Mouse (Mus musculus) E14TG2a.4 (cell line): Measurements from ENCODE around the gene Bhlhe40.
A peak's percentile ranks its signal among the peaks of the same experiment; 100 is the strongest.

Source experiments
- H3K27me3 ChIP-seq: 2 replicates; pipeline ENCODE4 v1.6.1; 2014; ENCODE audit warnings: low read length, control low read depth; ENCODE audit not compliant: insufficient read depth
- H3K36me3 ChIP-seq: 2 replicates; pipeline ENCODE4 v1.6.1; 2014; ENCODE audit warnings: low read length, control low read depth; ENCODE audit not compliant: insufficient read depth
- H3K4me1 ChIP-seq: replicated peaks from 2 replicates; pipeline ENCODE4 v1.6.1; 2014; ENCODE audit warnings: low read depth, low read length, control low read depth
- H3K4me3 ChIP-seq: replicated peaks from 2 replicates; pipeline ENCODE4 v1.5.1; 2014; ENCODE audit warnings: mild to moderate bottlenecking, low read length
- H3K9me3 ChIP-seq: 2 replicates; pipeline ENCODE4 v1.6.1; 2014; ENCODE audit warnings: low read length, control low read depth
- CTCF ChIP-seq: conservative IDR thresholded peaks from 2 replicates; pipeline ENCODE4 v1.5.1; 2014; ENCODE audit warnings: low read length
- NANOG ChIP-seq: IDR thresholded peaks from 2 replicates; pipeline ENCODE4 v1.6.1; 2014; ENCODE audit warnings: borderline replicate concordance, low read length, mixed read lengths
- POU5F1 ChIP-seq: IDR thresholded peaks from 2 replicates; pipeline ENCODE4 v1.6.1; 2014; ENCODE audit warnings: low read length, borderline replicate concordance

Bhlhe40 gene

GRCm38 (mm10) chr6:108692986-108693385 lies 32.6 kb downstream of the Bhlhe40 start:
- no peaks in the 10 kb centered on the region for H3K36me3 ChIP-seq
- peaks cover 51% of the 10 kb centered on the region for H3K4me1 ChIP-seq
- no peaks in the 10 kb centered on the region for H3K27me3 ChIP-seq
- H3K9me3 ChIP-seq: no peaks in the 10 kb centered on the region
- no peak overlapping the region for H3K4me3 ChIP-seq
- no peak for TF ChIP-seq POU5F1
- no peak for TF ChIP-seq CTCF
- TF ChIP-seq NANOG: no peak

- TF ChIP-seq POU5F1: no peak
- no peak for TF ChIP-seq NANOG
- H3K4me1 ChIP-seq: peaks cover 58% of the 10 kb centered on the region
- H3K9me3 ChIP-seq: no peaks in the 10 kb centered on the region
- no peak overlapping the region for H3K4me3 ChIP-seq
- no peaks in the 10 kb centered on the region for H3K27me3 ChIP-seq
- no peaks in the 10 kb centered on the region for H3K36me3 ChIP-seq
Observed at GRCm38 (mm10) chr6:108694965-108695724, 34.7 kb downstream of the Bhlhe40 start.

GRCm38 (mm10) chr6:108695844-108696821 lies 35.7 kb downstream of the Bhlhe40 start:
- Histone ChIP-seq H3K36me3 (no peaks in the 10 kb centered on the region), H3K9me3 (no peaks in the 10 kb centered on the region), H3K27me3 (no peaks in the 10 kb centered on the region), H3K4me1 (peaks cover 68% of the 10 kb centered on the region), H3K4me3 (no peak overlapping the region)
- TF ChIP-seq CTCF (no peak), POU5F1 (no peak), NANOG (no peak)

- no peaks in the 10 kb centered on the region for H3K36me3 ChIP-seq
- H3K27me3 ChIP-seq: no peaks in the 10 kb centered on the region
- no peaks in the 10 kb centered on the region for H3K9me3 ChIP-seq
- TF ChIP-seq POU5F1: no peak
- no peak overlapping the region for H3K4me3 ChIP-seq
- H3K4me1 ChIP-seq: peaks cover 75% of the 10 kb centered on the region
Observed at GRCm38 (mm10) chr6:108696822-108697202, 36.4 kb downstream of the Bhlhe40 start.

GRCm38 (mm10) chr6:108697345-108697744 lies 36.9 kb downstream of the Bhlhe40 start:
- Histone ChIP-seq H3K4me1 (peaks cover 80% of the 10 kb centered on the region), H3K9me3 (no peaks in the 10 kb centered on the region), H3K27me3 (no peaks in the 10 kb centered on the region), H3K36me3 (no peaks in the 10 kb centered on the region), H3K4me3 (no peak overlapping the region)
- no peak for TF ChIP-seq NANOG
- TF ChIP-seq POU5F1: no peak
- no peak for TF ChIP-seq CTCF

GRCm38 (mm10) chr6:108698343-108698870 lies 38.0 kb downstream of the Bhlhe40 start:
- TF ChIP-seq NANOG: no peak
- TF ChIP-seq CTCF: no peak
- TF ChIP-seq POU5F1: no peak
- Histone ChIP-seq H3K4me3 (no peak overlapping the region), H3K4me1 (peaks cover 83% of the 10 kb centered on the region), H3K9me3 (no peaks in the 10 kb centered on the region), H3K36me3 (no peaks in the 10 kb centered on the region), H3K27me3 (no peaks in the 10 kb centered on the region)

- peaks cover 94% of the 10 kb centered on the region for H3K4me1 ChIP-seq
- no peak for TF ChIP-seq CTCF
- TF ChIP-seq NANOG: no peak
- TF ChIP-seq POU5F1: no peak
- no peaks in the 10 kb centered on the region for H3K27me3 ChIP-seq
- H3K4me3 ChIP-seq: no peak overlapping the region
- no peaks in the 10 kb centered on the region for H3K9me3 ChIP-seq
- H3K36me3 ChIP-seq: no peaks in the 10 kb centered on the region
Observed at GRCm38 (mm10) chr6:108699679-108700078, 39.2 kb downstream of the Bhlhe40 start.

- Histone ChIP-seq H3K4me1 (peaks cover 94% of the 10 kb centered on the region), H3K36me3 (no peaks in the 10 kb centered on the region), H3K9me3 (no peaks in the 10 kb centered on the region), H3K4me3 (peak overlapping the region; percentile 60), H3K27me3 (no peaks in the 10 kb centered on the region)
- TF ChIP-seq POU5F1: no peak
- no peak for TF ChIP-seq CTCF
- TF ChIP-seq NANOG: no peak
Observed at GRCm38 (mm10) chr6:108700638-108701343, 40.4 kb downstream of the Bhlhe40 start.
